ENCODE assay signal across 10 mouse cellular contexts in genomic region chr8:84765629-84766028, GRCm38 (mm10). TPM values are rescaled to one million over a fixed set of nuclear protein-coding genes. Genes with fewer than 3 reads are reported as not detected.
A peak's percentile ranks its signal among the peaks of the same experiment; 100 is the strongest.
DNase-seq lines count a peak whose midpoint lies in the region; ATAC-seq and TF ChIP-seq lines count a peak whose summit lies in the region.
"Had no signal": no experiment of that assay in that cellular context is flagged by ENCODE, and none has a peak within 500 bp of the region (broad histone marks: within the 10 kb centered on the region; RNA-seq: fewer than 3 reads in every experiment).

No protein-coding gene starts in this region.

- TF ChIP-seq CTCF in forebrain, postnatal 0 days (IDR thresholded peaks at IDR 0.05; ENCODE audit: low read depth), result no peak
- TF ChIP-seq CTCF in midbrain, postnatal 0 days (IDR thresholded peaks at IDR 0.05), result no peak

- no peak overlapping the region for H3K4me3 ChIP-seq in embryonic facial prominence, embryonic 14.5 days (ENCODE audit: low read depth, low read length)
- H3K4me3 ChIP-seq in forebrain, postnatal 0 days (ENCODE audit: low read depth, low read length), result peak overlapping the region; percentile 48
- H3K4me3 ChIP-seq in midbrain, postnatal 0 days (ENCODE audit: low read depth, low read length), result no peak overlapping the region; the same call in 1 of the 2 replicates
- H3K4me3 ChIP-seq: intestine, embryonic 15.5 days had no signal

- DNase-seq in layer of hippocampus, adult 11-12 months (ENCODE audit: low spot score), result peak; percentile 63
- DNase-seq in layer of hippocampus, adult 9-10 months (ENCODE audit: low spot score), result no peak
- DNase-seq in embryonic facial prominence, embryonic 14.5 days (ENCODE audit: low spot score), result no peak
- no peak for DNase-seq in forebrain, postnatal 0 days
- no peak for DNase-seq in midbrain, postnatal 0 days (ENCODE audit: low spot score)
- no peak for DNase-seq in spleen, adult 12 weeks (ENCODE audit: low spot score)
- no peak for DNase-seq in MN1 (ENCODE audit: low spot score)
- DNase-seq: liver had no signal

- peaks cover 68% of the 10 kb centered on the region for H3K36me3 ChIP-seq in embryonic facial prominence, embryonic 14.5 days (ENCODE audit: control insufficient read depth, insufficient read depth, low read length)
- H3K36me3 ChIP-seq in forebrain, postnatal 0 days (ENCODE audit: insufficient read depth), result peaks cover 29% of the 10 kb centered on the region
- H3K36me3 ChIP-seq in midbrain, postnatal 0 days (ENCODE audit: insufficient read depth, low read length), result no peaks in the 10 kb centered on the region
- H3K36me3 ChIP-seq: intestine, embryonic 15.5 days had no signal

- H3K27me3 ChIP-seq in embryonic facial prominence, embryonic 14.5 days (replicated peaks; ENCODE audit: control insufficient read depth, insufficient read depth, low read length), result peaks cover 4% of the 10 kb centered on the region
- no peaks in the 10 kb centered on the region for H3K27me3 ChIP-seq in forebrain, postnatal 0 days (ENCODE audit: insufficient read depth, low read length)
- H3K27me3 ChIP-seq in midbrain, postnatal 0 days (ENCODE audit: insufficient read depth, low read length), result 0 out of 2 replicates have a peak, but pooled peaks cover 11% of the 10 kb centered on the region

- WGBS in embryonic facial prominence, embryonic 14.5 days, result 22% methylated on average over 10 of the region's 10 CpGs
- WGBS in forebrain, postnatal 0 days, result 5% methylated on average over 10 of the region's 10 CpGs
- 10% methylated on average over 10 of the region's 10 CpGs for WGBS in midbrain, postnatal 0 days

- no peaks in the 10 kb centered on the region for H3K9me3 ChIP-seq in embryonic facial prominence, embryonic 14.5 days (ENCODE audit: control insufficient read depth, low read length)
- H3K9me3 ChIP-seq in forebrain, postnatal 0 days (ENCODE audit: low read length), result no peaks in the 10 kb centered on the region
- no peaks in the 10 kb centered on the region for H3K9me3 ChIP-seq in midbrain, postnatal 0 days (ENCODE audit: low read length)
- H3K9me3 ChIP-seq: intestine, embryonic 15.5 days had no signal

- H3K4me2 ChIP-seq in embryonic facial prominence, embryonic 14.5 days (ENCODE audit: low read depth, low read length), result no peak overlapping the region; the same call in 1 of the 2 replicates
- peak overlapping the region; percentile 71 for H3K4me2 ChIP-seq in forebrain, postnatal 0 days (ENCODE audit: low read depth)
- H3K4me2 ChIP-seq in midbrain, postnatal 0 days (ENCODE audit: low read depth, low read length, poor library complexity, severe bottlenecking), result peak overlapping the region; percentile 24; the same call in 1 of the 2 replicates
- H3K4me2 ChIP-seq: intestine, embryonic 15.5 days had no signal

- ATAC-seq in embryonic facial prominence, embryonic 14.5 days (ENCODE audit: low read depth), result no peak
- ATAC-seq in forebrain, postnatal 0 days, result no peak
- ATAC-seq in midbrain, postnatal 0 days (ENCODE audit: low FRiP score), result no peak
- ATAC-seq: intestine, embryonic 15.5 days had no signal

- peaks cover 18% of the 10 kb centered on the region for H3K4me1 ChIP-seq in embryonic facial prominence, embryonic 14.5 days (ENCODE audit: control insufficient read depth, insufficient read depth, low read length)
- H3K4me1 ChIP-seq in forebrain, postnatal 0 days (ENCODE audit: insufficient read depth), result peaks cover 13% of the 10 kb centered on the region
- H3K4me1 ChIP-seq in midbrain, postnatal 0 days (ENCODE audit: insufficient read depth, low read length), result peaks cover 7% of the 10 kb centered on the region; the same call in 1 of the 2 replicates

- 0 out of 2 replicates have a peak overlapping the region, but pooled peaks have one; percentile 25 for H3K9ac ChIP-seq in embryonic facial prominence, embryonic 14.5 days (ENCODE audit: low read depth, low read length)
- peak overlapping the region; percentile 57 for H3K9ac ChIP-seq in forebrain, postnatal 0 days
- H3K9ac ChIP-seq in midbrain, postnatal 0 days (replicated peaks; ENCODE audit: low read length, poor library complexity, severe bottlenecking), result no peak overlapping the region
- H3K9ac ChIP-seq: intestine, embryonic 15.5 days had no signal

- H3K27ac ChIP-seq in embryonic facial prominence, embryonic 14.5 days (replicated peaks; ENCODE audit: low read depth, low read length), result 0 out of 2 replicates have a peak overlapping the region, but pooled peaks have one; percentile 28
- peak overlapping the region; percentile 54 for H3K27ac ChIP-seq in forebrain, postnatal 0 days (ENCODE audit: low read depth, low read length)
- H3K27ac ChIP-seq in midbrain, postnatal 0 days (ENCODE audit: low read depth, low read length), result 0 out of 2 replicates have a peak overlapping the region, but pooled peaks have one; percentile 18
- H3K27ac ChIP-seq: intestine, embryonic 15.5 days had no signal

RNA-seq across cellular contexts. Expression of gene Nfix, which starts 34.5 kb away (rescaled TPM):
- 64.0 and 67.4 TPM in 2 replicates for polyA plus RNA-seq in embryonic facial prominence, embryonic 14.5 days (2014; fragmentation: Nextera tagmentation; extraction: Ambion mirVana)
- total RNA-seq in forebrain, postnatal 0 days (2014; rRNA removed), result 111 and 116 TPM in 2 replicates
- polyA plus RNA-seq in forebrain, postnatal 0 days (2015; fragmentation: Nextera tagmentation; extraction: Ambion mirVana), result 347 and 376 TPM in 2 replicates
- total RNA-seq in midbrain, postnatal 0 days (2014; rRNA removed), result 40.1 and 62.5 TPM in 2 replicates
- 41.7 and 53.7 TPM in 2 replicates for polyA plus RNA-seq in midbrain, postnatal 0 days (2015; fragmentation: Nextera tagmentation; extraction: Ambion mirVana)

RNA-seq across cellular contexts. Expression of gene G430095P16Rik, which starts 42.8 kb away (rescaled TPM):
- polyA plus RNA-seq in embryonic facial prominence, embryonic 14.5 days (2014; fragmentation: Nextera tagmentation; extraction: Ambion mirVana), result 2.0 and 2.7 TPM in 2 replicates
- total RNA-seq in forebrain, postnatal 0 days (2014; rRNA removed), result not detected in 2 replicates
- 0.56 and 1.0 TPM in 2 replicates for polyA plus RNA-seq in forebrain, postnatal 0 days (2015; fragmentation: Nextera tagmentation; extraction: Ambion mirVana)
- not detected in 2 replicates for total RNA-seq in midbrain, postnatal 0 days (2014; rRNA removed)
- 0.39 and 0.71 TPM in 2 replicates for polyA plus RNA-seq in midbrain, postnatal 0 days (2015; fragmentation: Nextera tagmentation; extraction: Ambion mirVana)
- total RNA-seq: layer of hippocampus, postnatal 10 days had no signal

RNA-seq across cellular contexts. Expression of gene Dand5, which starts 57.0 kb away (rescaled TPM):
- polyA plus RNA-seq in embryonic facial prominence, embryonic 14.5 days (2014; fragmentation: Nextera tagmentation; extraction: Ambion mirVana), result 5.8 and 6.8 TPM in 2 replicates
- total RNA-seq in forebrain, postnatal 0 days (2014; rRNA removed), result 4.7 and 6.9 TPM in 2 replicates
- polyA plus RNA-seq in forebrain, postnatal 0 days (2015; fragmentation: Nextera tagmentation; extraction: Ambion mirVana), result 8.2 and 10.0 TPM in 2 replicates
- total RNA-seq in midbrain, postnatal 0 days (2014; rRNA removed), result 7.6 and 7.7 TPM in 2 replicates
- polyA plus RNA-seq in midbrain, postnatal 0 days (2015; fragmentation: Nextera tagmentation; extraction: Ambion mirVana), result 12.6 and 14.5 TPM in 2 replicates
